Mouse (Mus musculus) embryo, embryonic 10.5 days (tissue): ENCODE measurements at regions not wholly inside any gene's neighbourhood (a gene's known extent, or its start where the extent isn't known, plus 50 kb on each side); places are given as distances from the start of the nearest gene placed in this dataset.

Experiments
- DNase-seq: peaks from one replicate; pipeline ENCODE4 v3.0.0-alpha.2; 2015; ENCODE audit warnings: low spot score

DNA sequence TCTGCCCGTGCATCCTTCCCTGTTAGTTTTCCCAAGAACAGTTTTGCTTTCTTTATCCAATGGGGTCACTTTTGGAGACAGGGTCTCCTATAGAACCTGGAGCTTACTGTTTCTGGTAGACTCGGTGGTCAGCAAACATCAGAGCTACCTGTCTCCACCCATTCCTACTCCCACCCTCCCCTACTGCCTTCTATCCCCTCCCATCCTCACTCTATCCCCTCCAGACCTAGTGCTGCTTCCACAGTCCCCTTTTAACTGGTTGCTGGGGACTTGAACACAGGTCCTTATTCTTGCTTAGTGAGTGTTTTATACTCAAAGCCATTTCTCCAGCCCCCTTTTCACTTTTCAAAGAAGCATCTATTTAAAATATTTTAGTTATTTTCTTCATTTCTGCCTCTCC is 189.4 kb upstream of the Fat4 start:
- DNase-seq, result no peak

DNA sequence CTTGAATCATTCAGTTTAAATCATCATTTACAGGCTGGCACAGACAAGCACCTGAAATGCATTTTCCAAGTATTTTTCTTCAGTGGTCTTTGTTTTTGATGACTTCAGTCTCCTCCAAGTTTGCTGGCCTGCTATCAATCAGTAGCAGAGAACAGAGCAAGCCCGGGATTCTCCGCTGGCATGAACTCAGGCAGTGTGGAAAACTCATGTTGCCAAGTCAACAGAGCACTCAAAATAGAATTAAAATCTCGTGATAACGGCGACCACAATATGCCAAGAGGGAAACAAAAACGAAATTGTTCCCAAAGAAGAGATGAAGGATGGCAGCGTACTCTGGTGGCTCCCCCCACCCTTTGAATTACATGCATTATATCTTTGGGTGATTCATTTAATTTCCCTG is 190.9 kb upstream of the Fat4 start:
- no peak for DNase-seq

DNA sequence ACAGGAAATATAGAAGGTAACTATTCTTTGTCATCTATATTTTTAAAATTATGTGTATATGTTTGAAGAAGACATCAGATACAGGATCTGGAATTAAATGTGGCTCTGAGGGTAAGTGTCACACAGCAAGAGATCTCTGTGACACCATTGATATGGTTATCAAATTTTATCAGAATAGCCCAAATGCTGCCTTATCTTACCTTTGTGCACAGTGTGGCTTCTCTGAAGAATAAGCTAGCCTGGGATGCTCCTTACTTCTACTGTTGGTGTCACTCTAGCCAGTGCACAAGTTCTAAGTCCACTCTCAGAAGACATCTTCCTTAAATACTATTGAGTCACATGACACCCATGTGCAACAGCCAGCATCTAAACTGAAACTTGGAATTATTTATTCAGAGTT is 194.0 kb upstream of the Fat4 start:
- DNase-seq, result no peak

DNA sequence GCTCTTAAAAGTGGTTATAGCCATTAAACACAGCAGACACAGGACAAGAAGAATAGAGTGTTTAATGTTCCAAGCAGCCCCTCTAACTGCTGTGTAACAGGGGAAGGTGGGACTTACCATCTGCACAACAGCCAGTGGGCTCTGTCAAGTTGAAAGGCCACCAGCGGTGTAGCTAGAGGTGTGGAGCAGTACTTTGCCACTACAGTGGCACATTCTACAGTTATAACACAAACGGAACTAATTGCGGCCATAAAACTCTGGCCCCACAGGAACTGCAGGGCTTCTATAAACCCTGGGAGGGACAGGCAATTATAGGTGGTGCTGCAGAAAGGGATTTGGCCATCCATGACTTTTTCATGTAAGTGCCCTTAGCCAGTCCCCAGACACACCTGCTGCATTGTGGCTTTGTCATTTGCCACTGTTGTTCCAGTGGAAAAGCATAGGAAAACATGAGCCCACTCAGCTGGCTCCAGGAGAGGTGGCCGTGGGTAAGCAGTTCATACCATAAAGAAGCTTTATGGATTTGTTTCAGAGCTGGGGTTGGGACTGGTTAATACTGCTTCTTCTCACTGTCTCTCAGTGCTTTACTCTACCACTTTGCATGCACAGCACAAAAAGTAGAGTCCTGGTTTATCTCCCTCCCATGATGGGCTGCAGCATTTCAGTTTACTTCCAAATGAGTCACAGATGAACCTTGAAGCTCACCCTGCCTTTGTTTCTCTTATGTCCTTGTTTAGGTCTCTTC is 199.8 kb upstream of the Ankrd50 start:
- DNase-seq, result no peak

DNA sequence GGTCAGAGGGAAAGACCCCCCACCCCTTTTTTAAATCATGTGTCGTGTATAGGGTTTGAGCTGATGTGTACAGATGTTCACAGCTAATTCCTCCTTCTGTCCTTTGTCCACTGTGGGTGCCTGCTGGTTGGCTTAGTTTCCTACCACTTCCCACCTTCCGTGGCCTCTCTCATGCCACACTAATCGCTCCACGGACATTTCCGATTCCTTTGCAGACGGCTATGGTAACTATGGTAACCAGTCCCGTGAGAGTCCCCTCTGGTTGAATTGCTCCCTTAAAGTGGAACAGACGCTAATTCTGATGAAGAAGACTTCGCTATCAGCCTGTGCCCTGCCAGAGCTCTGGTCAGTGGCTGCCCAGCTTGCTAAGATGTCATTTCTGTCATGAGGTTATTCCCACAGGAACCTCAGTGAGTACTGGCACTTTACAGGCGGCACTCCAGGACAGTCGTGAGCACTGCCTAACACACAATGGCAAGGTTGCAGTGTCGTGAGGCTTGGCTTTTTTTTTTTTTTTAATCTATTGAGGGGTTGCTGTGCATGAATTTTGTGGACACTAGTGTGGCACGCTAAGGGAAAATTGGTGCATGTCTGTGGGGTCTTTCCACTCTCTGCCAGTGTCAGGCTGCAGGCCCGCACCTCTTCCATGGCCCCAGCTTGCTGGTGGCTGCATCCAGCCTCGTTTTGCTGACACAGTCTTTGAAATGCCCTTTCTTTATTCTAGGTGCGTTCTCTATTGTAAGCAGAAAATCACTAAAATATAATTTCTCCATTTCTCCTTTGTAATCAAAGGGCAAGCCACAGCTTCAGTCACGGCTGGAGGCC is 179.2 kb upstream of the Ankrd50 start:
- DNase-seq, result peak; percentile 73

DNA sequence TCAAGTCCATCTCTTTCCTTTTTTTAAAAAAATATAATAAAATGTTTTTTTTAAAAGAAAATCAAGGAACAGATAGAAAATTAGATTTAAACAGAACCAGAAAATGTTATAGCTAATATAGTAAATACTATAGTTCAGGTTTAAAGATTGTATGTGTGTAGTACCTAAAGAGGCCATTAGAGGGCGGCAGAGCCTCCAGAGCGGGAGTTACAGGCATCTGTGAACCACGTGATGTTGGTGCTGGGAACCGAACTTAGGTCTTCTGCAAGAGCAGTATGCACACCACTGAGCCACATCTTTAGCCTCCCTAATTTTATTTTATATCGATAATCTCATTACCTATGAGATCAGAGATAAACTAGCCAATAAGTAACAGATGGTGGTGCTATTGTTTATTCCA is 178.4 kb upstream of the Ankrd50 start:
- DNase-seq, result no peak

DNA sequence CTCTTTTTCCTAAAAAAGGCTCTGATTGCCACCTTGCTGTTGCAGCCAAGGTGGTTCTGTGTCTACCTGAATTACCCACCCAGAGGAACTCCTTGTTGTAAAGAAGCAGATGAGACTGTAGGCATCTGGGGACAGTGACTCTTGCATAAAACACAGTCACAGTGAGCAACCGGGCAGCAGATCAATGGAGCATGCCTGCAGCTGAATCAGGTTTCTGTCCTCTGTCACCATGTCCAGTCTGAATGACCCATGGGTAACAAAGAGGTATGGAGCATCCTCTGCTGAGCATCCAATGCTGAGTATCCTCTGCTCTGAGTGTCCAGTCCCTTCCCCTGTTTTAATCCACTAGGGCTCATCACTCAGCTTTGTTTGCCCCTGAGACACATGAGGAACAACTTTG is 172.1 kb upstream of the Ankrd50 start:
- DNase-seq, result no peak

DNA sequence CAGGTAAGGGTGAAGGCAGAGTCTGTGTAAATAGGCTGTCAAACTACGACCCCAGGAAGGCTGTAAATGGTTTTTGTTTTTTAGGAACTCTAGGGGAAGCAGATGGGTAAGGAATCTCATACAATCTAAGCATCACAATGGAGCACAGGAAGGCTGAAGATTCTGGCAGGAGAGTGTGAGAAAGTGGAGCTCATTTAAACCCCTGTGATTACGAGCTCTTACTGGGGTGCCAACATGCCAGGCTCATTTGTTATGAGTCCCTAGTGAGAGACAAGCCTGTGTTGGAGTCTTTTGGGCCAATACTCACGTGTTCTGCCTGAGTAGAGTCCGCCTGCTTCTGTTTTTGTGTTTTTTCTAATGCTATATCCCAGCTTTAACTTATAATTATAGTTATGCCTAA is 169.3 kb upstream of the Ankrd50 start:
- no peak for DNase-seq

DNA sequence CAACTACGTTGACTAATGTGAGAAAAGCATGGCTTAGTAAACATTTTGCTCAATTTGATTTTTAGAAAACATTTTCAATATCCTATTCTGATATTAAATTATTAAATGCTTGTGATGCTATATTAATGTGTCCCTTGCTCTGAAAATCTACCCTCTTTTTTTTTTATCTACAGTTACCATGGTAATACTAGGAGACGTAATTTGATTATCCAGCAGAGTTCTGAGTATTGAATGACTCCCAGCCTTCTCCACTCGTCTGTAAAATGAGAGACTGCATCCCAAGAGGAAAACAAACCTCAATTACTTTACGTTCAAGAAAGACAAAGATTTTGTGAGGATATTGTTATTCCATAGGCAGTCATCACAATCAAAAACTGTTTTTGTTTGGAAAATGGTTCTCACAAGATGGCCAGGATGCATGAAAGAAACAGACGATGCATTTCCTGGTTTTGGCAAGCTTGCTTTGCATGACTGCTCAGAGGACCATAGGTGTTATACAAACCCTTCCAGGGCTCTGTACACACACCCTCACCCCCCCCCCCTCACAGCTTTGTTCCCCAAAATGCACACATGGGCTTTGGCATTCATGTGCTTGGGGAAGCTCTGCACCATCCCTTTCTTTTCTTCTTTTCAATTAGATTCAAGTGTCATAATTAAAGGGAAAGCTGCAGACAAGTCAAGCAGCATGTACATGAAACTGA is 168.5 kb upstream of the Ankrd50 start:
- DNase-seq, result no peak

DNA sequence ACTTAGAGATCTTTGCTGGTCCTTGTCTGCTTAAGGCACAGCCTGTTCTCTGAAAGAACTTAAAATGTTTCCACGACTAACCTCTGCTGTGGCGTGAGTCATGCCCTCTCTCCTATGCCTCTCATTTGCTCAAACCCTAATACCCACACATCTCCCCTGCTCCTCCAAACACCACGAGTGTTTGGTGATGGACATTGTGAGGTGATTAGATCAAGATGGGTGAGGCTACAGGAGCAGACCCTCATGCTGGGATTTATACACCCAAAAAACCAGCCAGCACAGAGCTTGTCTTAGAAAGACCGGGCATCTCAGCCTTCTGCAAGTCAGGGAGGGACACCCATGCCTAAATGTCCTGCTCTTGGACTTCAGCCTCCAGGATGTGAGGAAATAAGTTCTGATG is 165.5 kb upstream of the Ankrd50 start:
- DNase-seq, result no peak

DNA sequence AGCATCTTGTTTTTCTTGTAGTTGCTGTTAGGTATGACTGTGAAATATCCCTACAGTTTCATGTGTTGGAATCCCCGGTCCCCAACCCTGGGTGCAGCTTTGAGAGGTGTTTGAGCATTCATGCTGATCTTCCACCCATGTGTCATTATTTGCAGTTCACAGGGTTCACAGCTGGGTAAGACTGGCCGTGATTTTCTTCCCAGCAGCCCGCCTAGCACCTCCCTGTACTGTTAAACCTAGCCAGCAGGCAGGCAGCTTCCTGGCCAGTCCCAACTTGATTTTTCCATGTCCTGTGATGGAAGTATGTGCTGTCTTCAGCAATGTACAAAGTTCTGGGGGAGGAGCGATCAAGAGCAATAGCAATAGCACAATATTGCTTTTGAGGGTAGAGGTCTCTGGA is 164.0 kb upstream of the Ankrd50 start:
- no peak for DNase-seq

DNA sequence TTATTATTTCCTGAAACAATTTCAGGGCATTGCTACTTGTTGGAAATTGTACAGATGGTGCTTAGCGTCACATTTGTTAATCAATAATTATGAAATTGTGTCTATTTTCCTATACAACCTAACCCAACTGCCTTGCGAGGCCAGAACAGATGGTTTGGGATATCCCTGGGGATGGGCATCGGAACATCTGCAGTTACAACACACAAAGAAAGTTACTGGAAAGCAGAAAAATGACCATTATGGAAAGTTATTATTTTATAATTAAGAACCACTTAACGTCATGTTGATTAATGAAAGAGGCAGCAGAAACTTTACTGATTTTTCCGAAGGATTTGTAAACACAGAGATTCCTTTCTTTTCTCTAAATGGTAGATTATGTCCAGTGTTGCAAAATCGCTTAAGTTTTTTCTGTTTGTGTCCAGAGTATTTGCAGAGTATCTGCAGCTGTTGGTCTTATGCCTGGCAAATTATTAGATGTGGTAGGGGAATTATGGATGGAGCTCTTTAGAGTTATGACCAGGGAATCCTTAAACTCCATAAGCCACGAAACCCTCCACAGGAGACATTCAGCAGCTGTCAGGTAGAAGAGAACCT is 163.2 kb upstream of the Ankrd50 start:
- DNase-seq, result no peak

DNA sequence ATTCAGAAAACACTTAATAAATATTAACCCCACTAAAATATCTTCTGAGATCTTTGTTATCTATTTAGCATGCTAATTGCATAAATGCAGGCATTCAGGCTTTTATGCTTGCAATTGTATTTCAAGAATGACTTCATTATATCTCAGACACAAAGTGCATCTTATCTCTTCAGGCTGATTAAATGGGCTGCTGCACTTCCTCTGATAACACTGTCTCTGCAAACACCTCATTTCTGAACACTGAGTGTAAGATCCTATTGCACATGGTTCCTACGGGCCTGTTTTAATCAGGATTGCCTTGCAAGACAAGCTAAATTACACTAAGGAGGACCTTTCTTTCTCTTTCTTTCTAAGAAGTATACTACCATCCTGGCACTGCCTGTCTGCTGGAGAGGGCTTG is 157.1 kb upstream of the Ankrd50 start:
- no peak for DNase-seq

DNA sequence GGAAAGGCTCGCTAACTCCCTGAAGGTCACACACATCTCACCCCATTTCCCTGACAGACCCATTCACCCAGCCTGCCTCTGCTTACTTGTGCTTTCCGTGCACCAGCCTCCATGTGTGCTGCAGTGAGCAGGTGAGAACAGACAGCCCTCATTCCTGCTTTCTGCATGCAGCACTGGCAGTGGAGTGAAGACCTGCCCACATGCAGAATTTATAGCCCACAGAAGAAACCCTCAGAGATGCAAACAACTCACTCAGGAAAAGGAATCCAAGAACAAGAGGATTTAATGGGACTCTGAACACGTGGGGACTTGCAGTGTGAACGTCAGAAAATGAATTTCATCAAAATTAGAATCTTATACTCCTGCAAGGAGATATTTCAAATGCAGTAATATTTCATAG is 152.2 kb upstream of the Ankrd50 start:
- no peak for DNase-seq

DNA sequence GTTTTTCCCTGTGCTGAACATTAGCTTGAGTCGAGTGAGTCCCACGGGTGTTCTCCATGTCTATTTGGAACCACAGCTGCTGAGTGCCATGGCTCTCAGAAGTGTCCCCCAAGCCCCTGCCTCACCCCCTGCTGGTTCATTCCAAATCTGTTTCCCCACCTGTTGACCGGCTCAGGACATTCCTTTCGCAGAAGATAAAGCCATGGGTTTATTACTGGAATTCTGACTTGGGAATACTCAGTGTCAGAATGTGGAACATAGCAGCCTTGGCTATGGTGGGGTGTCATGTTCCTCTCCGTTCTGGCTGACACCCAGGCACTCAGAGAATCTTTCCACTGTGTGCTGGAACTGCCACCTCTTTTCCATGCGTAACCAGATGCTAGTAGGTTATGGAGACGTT is 148.7 kb upstream of the Ankrd50 start:
- no peak for DNase-seq

DNA sequence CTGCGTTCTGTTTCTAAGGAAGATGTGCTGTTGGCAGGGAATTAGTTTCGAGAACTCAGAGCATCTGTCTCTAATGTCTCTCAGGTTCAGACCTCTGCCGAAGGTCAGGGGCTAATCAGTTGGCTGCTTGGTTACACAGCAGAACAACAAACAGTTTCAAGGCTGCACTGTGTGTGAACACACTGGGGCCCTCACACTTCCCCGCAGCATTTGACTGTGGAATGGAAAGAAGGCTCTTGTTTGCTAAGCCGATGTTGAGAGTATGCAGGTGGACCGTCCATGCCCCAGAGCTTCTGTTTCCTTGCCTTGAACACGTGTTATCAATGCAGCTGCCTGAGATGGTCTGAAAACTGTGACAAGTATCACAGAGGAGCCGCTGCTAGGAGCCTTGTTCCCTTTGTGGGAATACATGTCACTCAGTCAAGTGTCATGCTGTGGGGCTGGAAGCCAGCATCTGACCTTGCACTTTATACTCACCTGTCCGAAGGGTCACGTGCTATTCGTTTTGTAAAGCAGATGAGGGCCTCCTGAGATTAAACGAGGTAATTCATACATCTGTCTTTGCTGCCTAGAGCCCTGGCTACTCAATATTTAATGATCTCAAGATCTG is 141.0 kb upstream of the Ankrd50 start:
- DNase-seq, result peak; percentile 67

DNA sequence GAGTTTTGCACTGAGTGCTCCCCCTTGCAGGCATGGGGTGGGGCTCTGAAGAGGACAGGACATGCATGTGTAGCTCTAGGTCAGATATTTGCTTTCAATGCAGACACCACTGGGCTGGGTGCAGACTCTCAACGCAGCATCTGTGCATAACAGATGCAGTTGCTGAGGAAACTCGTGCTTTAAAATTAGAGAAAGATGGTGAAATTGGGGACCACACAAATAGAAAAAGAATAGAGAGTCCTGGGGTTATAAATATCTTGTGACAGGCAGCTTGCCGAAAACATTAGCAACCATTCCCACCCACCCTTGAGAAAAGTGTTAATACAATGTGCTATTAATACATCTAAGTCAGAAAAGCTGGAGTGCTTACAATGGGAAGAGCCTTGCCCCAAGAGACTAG is 133.3 kb upstream of the Ankrd50 start:
- DNase-seq, result no peak

DNA sequence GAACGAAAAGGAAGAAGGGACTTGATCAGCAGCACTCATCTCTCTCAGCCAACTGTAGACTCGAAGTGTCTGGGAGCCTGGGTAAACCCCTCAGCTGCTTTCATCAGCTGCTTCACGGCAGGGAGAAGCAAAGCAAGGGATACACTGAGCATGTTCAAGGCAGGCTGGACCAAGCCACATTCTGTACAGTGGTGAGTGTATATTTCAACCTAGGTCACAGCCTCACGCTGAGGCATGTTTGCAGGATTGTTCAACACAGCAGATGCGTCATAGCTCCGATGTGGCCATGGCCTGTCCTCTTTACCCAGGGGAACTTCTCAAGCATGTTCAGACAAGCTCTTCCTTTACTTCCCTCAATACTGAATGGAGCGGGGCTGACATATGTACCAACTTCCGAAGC is 132.6 kb upstream of the Ankrd50 start:
- DNase-seq, result no peak

DNA sequence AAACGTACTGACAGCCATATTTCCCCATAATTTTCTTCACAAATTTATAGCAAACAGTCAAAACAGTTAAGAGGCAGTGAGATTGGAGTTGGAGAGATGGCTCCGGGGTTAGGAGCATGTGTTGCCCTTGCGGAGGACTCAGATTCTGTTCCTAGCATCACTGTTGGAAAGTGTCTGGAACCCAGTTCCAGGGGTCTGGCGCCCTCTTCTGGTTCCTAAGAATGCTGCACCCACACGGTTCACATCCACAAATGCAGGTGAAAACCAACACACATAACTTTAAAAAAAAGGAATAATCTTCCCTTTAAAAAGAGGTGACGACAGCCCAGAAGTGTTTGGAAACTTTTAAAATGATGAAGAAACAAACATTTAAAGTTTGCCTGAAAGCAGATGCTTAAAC is 129.1 kb upstream of the Ankrd50 start:
- no peak for DNase-seq

DNA sequence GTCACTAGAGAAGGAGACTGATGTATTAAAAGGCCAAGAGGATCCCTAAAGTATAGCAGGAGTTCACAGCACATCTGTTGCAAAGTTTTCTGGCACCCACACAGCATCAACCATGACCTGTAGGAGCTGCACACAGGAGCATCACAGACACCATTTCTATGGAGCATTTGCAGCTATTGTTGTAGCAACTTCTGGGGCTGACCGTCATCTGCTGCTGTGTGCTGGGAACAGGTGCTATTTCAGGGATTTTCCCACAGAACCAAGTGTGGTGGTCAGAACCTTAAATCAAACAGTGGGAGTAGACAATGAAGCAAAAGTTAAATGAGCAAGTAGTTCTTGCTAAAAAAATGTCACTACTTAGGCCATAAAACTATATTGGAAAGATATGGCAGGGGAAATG is 106.9 kb upstream of the Ankrd50 start:
- no peak for DNase-seq

DNA sequence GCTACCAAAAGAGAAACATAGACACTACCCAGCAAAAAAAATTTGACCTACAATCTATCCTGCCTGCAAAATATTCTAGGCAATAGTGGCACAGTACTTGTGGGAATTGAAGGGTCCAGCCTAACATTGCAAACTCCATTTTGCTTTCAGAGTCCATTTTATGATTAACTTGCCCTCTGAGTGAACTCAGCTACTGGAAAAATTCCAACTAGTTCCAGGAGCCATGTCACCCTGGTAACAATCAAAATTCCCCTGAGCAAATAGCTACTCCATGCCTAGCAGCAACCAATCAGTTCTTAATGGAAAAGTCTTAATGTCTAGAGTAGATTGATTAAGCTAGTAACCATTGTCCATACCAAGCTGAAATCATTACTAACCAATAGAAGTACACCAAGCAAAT is 104.3 kb upstream of the Ankrd50 start:
- no peak for DNase-seq

DNA sequence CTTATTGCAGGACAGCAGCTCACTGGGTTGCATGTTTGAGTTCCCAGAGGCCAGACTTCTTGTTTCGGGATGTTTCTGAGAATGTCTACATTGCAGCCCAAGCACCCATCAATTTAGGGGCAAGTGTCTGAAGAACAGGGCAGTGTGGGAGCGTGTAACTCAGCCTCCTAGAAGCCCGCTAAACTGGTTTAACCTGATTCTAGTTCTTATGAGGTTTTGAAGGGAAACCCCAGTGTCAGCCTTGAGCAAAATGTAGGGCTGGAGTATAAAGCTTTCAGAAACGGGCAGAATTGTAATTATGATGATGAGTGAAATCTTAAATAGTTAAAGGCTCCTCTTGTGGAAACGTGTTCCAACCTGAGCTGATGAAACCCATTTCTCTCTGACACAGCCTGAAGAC is 100.9 kb upstream of the Ankrd50 start:
- DNase-seq, result no peak
